Mouse (Mus musculus): ENCODE results near the gene BC067074.
"Not testable (repeated sequence)": the region's sequence is repeated elsewhere in the genome, so short reads cannot be mapped to it uniquely, and the experiment has no call there.

Gene BC067074

GRCm38 (mm10) chr13:113377631-113378030 is 84.7 kb downstream of the BC067074 start:
- no peak for DNase-seq (ENCODE audit: low read depth)

- DNase-seq (ENCODE audit: low read depth) = no peak
Observed at GRCm38 (mm10) chr13:113378980-113379410, 86.0 kb downstream of the BC067074 start.

- DNase-seq (ENCODE audit: low read depth) = no peak
Observed at GRCm38 (mm10) chr13:113379766-113380309, 86.9 kb downstream of the BC067074 start.

GRCm38 (mm10) chr13:113381710-113382109 is 88.8 kb downstream of the BC067074 start:
- DNase-seq (ENCODE audit: low read depth) = no peak

GRCm38 (mm10) chr13:113382201-113382600 is 89.2 kb downstream of the BC067074 start:
- DNase-seq (ENCODE audit: low read depth) = no peak

GRCm38 (mm10) chr13:113382770-113383169 is 89.8 kb downstream of the BC067074 start:
- not testable (repeated sequence) for DNase-seq (ENCODE audit: low read depth)

- no peak for DNase-seq (ENCODE audit: low read depth)
Observed at GRCm38 (mm10) chr13:113393386-113393785, 100.4 kb downstream of the BC067074 start.

GRCm38 (mm10) chr13:113394591-113394990 is 101.6 kb downstream of the BC067074 start:
- DNase-seq (ENCODE audit: low read depth) = no peak

- DNase-seq (ENCODE audit: low read depth) = no peak
Observed at GRCm38 (mm10) chr13:113397006-113397520, 104.1 kb downstream of the BC067074 start.

GRCm38 (mm10) chr13:113401373-113402010 is 108.5 kb downstream of the BC067074 start:
- no peak for DNase-seq (ENCODE audit: low read depth)

GRCm38 (mm10) chr13:113403706-113404105 is 110.7 kb downstream of the BC067074 start:
- no peak for DNase-seq (ENCODE audit: low read depth)

GRCm38 (mm10) chr13:113404172-113404571 is 111.2 kb downstream of the BC067074 start:
- no peak for DNase-seq (ENCODE audit: low read depth)

GRCm38 (mm10) chr13:113409941-113410340 is 117.0 kb downstream of the BC067074 start:
- no peak for DNase-seq (ENCODE audit: low read depth)

GRCm38 (mm10) chr13:113415527-113415926 is 122.6 kb downstream of the BC067074 start:
- no peak for DNase-seq (ENCODE audit: low read depth)

GRCm38 (mm10) chr13:113416986-113417385 is 124.0 kb downstream of the BC067074 start:
- peak; percentile 72 for DNase-seq (ENCODE audit: low read depth)

- peak; percentile 63 for DNase-seq (ENCODE audit: low read depth)
Observed at GRCm38 (mm10) chr13:113417757-113418483, 125.0 kb downstream of the BC067074 start.

- DNase-seq (ENCODE audit: low read depth) = no peak
Observed at GRCm38 (mm10) chr13:113418632-113419031, 125.7 kb downstream of the BC067074 start.

GRCm38 (mm10) chr13:113421472-113421871 is 128.5 kb downstream of the BC067074 start:
- DNase-seq (ENCODE audit: low read depth) = no peak

GRCm38 (mm10) chr13:113423825-113424224 is 130.9 kb downstream of the BC067074 start:
- no peak for DNase-seq (ENCODE audit: low read depth)

GRCm38 (mm10) chr13:113425907-113426306 is 132.9 kb downstream of the BC067074 start:
- no peak for DNase-seq (ENCODE audit: low read depth)
